Mouse (Mus musculus) heart, adult 8-10 months (tissue): ENCODE data around the gene Exosc1. TPM values are rescaled to one million over a fixed set of nuclear protein-coding genes. Genes with fewer than 3 reads are reported as not detected.

Source experiments
- DNase-seq: peaks from one replicate; pipeline ENCODE4 v3.0.0; 2022; ENCODE audit warnings: low spot score
- total RNA-seq, 4 experiments: library from RNA; stranded (reverse); gene quantifications; 2 replicates each; pipeline ENCODE4 v1.2.4; 2022

Gene Exosc1
- total RNA-seq, 4 experiments from 2014 or later: 11.9 to 14.7 (median 13.7) TPM

- DNase-seq: no peak
Measured at GRCm38 (mm10) chr19:41913774-41914591, 19.2 kb downstream of the Exosc1 start.

DNA sequence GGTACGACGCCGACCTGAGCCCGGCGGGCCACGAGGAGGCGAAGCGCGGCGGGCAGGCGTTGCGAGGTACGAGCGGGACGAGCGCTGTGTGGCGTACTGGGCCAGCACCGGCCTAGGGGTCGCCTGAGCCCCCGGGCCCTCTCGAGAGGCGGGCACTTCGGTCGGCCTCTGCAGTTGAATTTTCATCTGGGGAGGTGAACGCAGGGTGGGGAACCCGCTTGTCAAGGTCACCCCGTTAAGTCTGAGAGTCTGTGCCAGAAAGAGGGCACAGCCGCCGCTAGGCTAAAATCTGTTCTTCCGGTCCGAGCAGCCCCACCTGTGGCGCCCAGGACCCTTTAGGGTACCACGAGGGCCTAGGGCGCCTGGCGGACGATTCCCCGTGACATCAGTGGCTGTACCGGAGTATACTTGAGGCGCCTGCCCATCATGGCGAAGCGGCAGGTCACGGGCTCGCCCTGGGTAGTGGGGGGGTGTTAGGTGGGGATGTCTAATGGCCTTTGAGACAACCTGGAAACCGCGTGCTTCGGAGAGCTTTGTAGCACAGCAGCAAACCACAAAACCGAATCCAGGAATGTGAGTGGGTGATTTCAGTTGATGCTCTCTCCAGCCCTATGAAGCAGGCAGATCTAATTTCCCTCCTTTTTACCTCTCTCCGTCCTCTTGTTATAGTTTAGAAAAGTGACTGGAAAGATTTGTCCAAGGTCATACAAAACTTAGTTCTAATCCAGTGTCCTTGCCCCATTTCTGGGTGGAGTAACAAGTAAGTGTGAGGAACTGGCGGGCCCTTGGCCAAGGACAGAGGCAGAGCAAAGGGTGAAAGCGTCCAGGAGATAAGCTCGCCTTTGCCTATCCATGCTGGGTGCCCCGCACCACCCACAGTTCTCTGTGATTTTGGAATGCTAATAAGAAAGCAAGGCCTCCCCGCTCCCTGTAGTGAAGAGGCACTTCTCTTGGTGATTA, 20.8 kb downstream of the Exosc1 start:
- DNase-seq: peak; percentile 34

- peak; percentile 95 for DNase-seq
Measured at GRCm38 (mm10) chr19:41911178-41912073, 21.8 kb downstream of the Exosc1 start, which contains the start of gene Pgam1. Gene Pgam1 (plus strand): TSS chr19:41911923.

- no peak for DNase-seq
Measured at GRCm38 (mm10) chr19:41910396-41910795, 22.8 kb downstream of the Exosc1 start.

DNA sequence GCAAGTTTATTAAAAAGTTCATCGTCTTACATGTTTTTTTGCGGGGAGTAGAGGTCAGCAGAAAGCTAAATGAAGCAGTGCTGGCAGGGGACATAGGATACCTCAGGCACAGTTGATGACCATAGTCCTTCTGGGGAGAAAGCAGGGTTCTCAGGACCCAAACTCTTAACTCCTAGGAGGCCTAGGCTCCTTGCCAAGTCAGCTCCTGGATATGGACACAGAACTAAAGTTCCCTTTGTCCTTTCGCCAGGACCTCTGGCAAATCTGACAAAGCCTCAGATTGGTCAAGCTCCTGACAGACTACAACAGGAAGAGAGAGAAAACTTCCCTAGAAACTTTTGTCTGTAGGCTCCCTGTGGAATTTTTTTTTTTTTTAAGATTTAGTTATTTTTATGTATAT, 24.5 kb downstream of the Exosc1 start:
- no peak for DNase-seq

GRCm38 (mm10) chr19:41907079-41907760, 26.0 kb downstream of the Exosc1 start:
- DNase-seq: no peak

- DNase-seq: no peak
Measured at GRCm38 (mm10) chr19:41906311-41907078, 26.7 kb downstream of the Exosc1 start.

GRCm38 (mm10) chr19:41905246-41905645, 28.0 kb downstream of the Exosc1 start:
- no peak for DNase-seq

- DNase-seq: no peak
Measured at GRCm38 (mm10) chr19:41902848-41903593, 30.2 kb downstream of the Exosc1 start.

DNA sequence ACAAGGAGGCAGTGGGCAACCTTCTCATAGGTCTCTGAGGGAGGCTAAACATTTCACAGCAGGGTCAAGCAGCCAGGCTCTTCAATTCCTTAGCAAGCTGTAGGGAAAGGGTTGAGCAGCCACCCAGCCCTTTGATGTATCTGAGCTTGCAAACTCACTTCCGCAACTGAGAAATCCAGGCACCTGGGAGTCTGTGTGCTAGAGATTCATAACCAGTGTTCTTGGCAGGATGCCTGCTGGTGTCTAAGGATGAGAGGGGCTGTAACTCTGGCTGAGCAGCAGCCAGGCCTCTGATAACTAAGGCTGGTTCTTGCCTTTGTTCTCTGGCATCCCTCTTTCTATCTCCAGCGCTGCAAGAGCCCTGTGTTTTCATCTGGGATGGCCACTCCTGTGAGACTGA, 31.5 kb downstream of the Exosc1 start:
- DNase-seq: no peak

DNA sequence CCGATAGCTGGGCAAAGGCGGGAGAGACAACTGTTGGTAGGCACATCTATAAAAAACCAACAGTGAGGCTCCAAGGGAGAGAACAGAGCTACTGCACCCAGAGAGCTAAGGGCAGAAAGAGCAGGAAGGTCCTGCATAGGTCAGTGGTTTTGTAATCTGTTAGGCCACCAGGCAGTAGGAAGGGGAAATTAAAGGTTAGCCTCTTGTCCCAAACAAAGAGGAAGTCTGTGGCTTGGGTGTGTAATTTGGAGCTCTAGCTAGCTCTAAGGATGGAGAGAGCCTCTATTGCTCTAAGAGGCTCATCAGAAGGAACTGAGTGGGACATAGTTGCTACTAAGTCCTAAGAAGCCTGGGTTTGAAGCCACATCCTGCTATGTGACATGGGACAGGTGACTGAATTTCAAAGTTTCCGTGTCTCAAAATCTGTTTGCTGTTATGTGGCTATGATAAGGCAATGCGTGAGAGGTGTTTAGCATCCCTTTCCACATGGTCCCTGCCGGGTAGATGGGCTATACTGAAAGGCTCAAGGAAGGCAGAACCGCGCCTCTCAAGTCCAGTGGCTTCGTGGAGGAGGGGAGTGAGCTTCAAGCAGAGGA, 32.6 kb downstream of the Exosc1 start:
- DNase-seq: no peak

DNA sequence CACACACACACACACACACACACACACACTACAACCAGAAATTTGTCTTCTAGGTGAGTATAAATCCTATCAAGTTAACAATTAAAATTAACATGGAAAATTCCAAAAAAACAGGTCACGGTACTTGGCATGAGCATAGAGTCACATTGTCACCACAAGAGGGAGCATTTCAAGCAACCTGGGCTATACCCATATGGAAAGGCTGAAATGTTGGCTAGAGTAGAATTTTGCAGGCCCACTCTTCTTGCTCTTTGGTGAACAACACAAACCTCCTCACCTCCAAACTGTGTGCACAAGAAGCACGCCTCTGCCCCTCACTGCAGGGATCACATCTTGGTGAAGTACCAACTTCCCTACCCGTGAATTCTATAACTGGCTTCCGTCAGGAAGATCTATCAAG, 34.4 kb downstream of the Exosc1 start:
- DNase-seq: peak; percentile 34

GRCm38 (mm10) chr19:41896319-41896711, 36.9 kb downstream of the Exosc1 start:
- no peak for DNase-seq

GRCm38 (mm10) chr19:41895460-41896318, 37.5 kb downstream of the Exosc1 start, which contains the start of gene Rrp12:
Gene Rrp12 (minus strand): TSS chr19:41896173.
- DNase-seq: peak; percentile 92

GRCm38 (mm10) chr19:41894959-41895358, 38.3 kb downstream of the Exosc1 start:
- no peak for DNase-seq

DNA sequence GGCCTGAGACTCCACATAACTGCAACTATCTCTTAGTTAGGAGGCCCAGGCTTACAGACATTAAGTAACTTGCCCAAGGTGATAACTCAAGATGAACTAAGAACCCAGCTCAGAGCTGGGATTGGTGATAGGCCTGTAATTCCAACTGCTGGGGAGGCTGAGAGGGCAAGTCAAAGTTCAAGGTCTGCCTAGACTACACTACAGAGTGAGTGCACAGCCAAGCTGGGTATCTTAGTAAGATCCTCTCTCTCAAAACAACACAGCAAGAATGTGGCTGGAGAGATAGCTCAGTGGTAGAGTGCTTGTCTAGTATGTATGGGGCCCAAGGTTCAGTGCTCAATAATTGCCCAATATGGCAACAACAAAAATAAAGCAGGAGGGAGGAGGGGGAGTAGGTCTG, 45.0 kb downstream of the Exosc1 start:
- DNase-seq: no peak

GRCm38 (mm10) chr19:41883882-41884281, 49.3 kb downstream of the Exosc1 start:
- DNase-seq: no peak

GRCm38 (mm10) chr19:41881842-41882241, 51.4 kb downstream of the Exosc1 start:
- no peak for DNase-seq
